Mouse (Mus musculus): Measurements from ENCODE around the gene Pip4k2a. TPM values are rescaled to one million over a fixed set of nuclear protein-coding genes. Genes with fewer than 3 reads are reported as not detected.
A peak's percentile ranks its signal among the peaks of the same experiment; 100 is the strongest.

Pip4k2a gene
- polyA plus RNA-seq, 2 experiments from 2014 or later: 23.7 to 25.2 TPM

DNA sequence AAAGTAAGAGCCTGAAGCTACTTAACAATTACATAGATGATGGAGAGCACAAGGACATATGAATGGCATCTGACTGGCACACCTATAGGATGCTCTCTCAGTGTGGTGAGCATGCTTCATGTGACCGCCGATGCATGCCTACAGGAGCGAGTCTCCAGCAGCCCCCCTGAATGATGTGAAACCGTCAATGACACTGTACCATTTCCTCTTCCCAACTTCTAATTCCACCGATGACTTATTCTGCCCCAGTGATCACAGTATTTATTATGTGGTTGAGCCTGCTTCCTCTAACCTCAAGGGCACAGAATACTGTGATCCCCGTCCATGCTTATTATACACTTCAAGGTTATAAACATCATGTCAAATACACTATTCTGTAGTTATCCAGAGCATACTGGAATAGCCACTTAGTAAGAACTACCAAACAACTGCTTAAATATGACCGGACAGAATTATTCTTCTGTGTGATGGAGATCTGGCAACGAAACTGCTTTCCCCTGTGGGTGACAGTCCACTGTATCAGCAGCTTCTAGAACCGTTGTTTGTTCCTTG is 74.8 kb downstream of the Pip4k2a start:
- ATAC-seq: no peak

DNA sequence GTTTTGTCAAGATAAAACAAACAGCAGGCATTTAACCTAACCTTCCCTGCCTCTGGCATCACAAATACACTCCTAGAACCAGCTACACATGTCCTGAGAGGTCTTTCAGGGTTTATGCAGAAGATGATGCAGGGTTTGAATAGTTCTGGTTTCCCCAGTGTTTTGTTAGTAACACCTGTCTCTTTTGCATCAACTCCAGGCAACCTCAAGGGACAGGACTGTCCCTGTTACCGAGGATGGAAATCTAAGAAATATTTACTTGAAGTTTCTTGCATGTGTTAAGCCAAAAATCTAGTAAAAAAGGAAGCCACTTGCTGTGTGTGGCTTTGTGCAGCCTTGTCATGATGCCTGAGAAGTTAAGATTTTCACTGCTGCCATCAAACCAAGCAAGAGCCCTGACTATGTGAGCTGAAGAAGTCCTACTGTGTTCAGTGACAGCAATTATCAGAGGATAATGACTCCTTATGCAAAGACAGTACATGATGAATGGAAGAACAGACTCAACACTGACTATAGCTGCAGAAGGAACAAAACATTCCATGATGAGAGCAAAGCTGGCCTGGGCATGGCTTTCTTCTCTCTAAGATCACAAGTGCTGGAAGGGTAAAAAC is 76.3 kb downstream of the Pip4k2a start:
- ATAC-seq: no peak

DNA sequence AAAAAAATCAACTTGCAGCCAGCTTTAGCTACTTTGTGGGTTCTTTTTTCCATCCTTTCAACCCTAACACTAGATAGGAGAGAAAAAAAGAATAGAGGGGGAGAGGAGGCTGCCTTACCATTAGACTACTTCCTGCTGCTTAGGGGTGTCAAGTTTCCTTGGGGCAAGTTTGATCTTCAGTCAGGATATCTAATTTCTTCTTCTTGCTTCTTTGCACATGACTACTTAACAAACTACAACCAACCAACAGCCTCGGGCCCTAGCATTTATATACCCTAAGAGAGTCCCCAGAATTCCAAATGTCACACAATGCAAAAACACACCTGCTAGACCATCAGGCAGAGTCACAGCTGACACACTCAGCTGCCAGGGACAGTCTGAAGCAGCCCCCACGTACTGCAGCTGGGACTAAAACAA is 77.5 kb downstream of the Pip4k2a start:
- ATAC-seq: peak; percentile 65

DNA sequence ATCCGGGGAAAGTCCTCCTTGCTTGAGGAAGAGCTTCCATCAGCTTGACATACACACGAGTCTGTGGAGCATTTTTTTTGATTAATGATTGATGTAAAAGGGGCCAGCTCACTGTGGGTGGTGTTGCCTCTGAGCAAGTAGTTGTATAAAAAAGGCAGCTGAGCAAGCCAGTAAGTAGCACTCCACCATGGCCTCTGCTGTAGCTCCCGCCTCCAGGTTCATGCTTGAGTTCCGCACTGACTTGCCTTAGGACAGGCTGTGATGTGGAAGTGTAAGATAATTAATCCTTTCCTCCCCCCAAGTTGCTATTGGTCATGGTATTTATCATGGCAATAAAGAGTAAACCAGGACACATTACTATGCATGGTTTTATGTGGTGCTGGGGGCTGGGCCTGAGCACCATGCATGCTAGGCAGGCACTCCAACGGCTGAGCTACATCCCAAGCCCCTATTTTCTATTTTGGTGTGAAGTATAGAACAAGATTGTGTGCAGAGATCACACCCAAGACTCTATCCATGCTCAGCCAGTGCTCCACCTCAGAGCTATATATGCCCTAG is 78.0 kb downstream of the Pip4k2a start:
- peak; percentile 3 for ATAC-seq

DNA sequence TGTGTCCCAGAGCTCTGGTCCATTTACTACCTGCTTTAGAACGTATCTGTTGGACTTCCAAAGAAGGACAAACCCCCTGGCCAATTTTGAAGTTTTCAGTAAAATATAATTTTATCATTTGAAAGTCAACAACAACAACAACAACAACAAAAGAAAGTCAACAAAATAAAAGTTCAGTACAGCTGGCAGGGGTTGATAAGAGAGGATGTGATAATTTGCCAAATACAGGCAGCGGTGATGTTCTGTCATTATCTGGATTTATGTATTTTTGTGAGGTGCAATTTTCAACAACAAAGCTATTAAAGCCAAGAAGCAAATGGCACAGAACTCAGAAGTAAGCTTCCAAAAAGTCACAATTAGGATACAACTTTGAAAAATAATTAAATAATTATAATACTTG is 80.1 kb downstream of the Pip4k2a start:
- ATAC-seq: no peak

DNA sequence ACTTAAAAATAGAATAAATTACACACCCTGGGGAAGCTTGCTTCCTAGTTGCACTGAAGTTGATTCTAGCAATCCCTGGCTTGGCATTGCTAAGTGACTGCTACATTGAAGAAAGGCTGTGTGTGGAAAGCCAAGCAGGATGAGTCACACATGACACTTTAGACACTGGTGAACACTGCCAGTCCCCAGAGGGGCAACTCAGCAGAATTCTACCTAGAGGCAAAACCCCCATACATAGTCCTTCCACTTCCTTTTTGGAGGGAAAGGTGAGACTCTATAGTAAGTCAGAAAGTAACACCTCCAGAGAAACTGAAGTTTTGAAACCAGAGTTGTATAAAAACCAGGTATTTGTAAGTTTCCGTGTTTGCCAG is 80.6 kb downstream of the Pip4k2a start:
- ATAC-seq: peak; percentile 43

DNA sequence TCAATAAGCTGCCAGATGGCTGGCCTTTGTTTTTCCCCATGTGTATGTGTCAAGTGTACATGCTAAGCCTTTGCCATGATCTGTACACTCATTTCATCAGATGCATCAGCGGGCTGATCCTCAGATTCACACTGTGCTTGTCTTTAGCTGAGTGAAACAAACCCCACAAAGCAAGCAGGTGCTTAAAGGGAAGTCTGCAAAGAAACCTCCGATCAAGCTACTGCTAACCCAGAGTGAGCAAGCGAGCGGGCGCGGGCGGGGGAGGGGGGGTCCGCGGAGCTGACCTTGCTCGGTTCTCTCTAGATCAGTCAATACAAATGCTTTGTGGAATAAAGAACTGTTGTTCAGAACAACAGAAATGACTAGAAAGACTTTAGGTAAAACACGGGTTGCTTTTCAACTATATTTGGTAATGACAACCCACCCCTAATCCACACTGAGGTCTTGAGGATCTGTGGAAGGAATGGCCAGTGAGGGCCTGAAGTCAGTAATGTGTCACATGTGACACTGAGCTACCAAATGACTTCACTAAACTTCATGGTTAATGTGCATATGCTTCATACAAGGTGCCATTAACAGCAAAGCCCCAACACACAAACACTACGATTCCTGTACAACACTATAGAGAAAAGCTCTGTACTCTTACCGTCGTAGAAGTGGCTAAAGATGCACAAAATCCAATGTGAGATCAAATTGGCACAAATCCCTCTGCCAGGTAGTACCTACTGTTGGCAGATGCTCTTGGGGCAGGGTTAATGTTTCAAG is 81.1 kb downstream of the Pip4k2a start:
- ATAC-seq: peak; percentile 34

DNA sequence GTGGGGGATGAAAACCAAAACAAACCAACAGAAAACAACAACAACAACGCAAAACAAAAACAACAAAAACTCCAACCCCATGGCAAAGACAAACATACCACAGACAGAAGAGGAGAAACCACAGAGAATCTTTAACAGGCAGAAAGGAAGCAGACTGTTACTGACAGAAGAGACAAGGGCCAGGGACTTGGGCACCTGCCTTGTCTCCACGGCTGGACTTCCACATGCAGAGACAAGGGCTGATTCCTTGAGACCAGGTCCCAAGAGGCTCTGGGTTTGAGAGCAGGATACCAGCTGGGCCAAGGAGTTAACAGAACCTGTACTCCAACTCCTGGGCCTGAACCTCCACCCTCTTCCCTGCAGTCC is 81.9 kb downstream of the Pip4k2a start:
- ATAC-seq: no peak

DNA sequence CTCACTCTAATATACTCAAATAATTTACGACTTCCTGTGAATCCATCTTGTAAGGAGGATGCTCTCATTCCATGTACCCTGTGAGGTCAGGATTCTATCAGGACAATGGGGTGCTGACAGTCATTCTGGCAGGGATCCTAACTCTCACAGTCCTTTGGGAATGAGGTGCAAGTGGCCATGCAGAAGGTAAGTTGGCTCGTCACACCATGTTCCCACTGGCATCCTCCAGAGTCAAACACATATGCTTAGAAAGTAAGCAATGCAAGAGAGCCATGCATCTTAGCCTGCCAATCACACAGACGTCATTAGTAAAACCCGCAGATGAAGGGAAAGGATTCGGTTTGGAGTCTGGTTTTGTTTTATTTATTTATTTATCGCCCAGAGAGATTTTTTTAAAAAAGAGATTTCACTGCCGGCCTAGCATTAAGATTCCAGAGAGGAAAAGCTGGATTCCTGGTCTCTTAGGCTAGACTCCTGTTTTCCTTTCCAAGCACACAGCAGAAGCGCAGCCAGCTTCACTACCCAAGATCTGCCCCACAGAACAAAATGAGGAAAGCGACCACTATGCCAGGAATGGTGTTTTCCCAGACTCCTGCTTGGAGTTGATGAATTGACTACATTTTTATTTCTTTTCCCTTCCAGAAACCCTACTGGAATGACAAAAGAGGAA is 82.4 kb downstream of the Pip4k2a start:
- ATAC-seq: no peak

DNA sequence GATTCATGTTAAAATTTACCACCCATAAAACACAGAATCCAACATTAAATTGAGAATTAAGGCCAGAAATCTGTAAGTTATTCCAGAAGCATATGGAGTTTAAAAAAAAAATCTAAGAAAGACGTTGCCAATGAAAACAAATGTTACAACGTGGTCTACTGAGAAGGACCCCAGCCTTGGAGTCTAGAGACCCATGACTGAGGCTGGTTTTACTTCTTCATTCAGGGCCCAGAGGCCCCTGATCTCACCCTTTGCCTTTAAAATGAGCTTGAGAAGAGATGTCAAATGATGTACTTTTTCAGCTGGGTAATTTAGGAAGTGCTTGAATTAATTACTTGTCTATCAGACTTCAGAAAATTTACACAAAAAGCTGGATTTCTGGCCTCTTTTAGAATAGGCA is 83.2 kb downstream of the Pip4k2a start:
- ATAC-seq: no peak

DNA sequence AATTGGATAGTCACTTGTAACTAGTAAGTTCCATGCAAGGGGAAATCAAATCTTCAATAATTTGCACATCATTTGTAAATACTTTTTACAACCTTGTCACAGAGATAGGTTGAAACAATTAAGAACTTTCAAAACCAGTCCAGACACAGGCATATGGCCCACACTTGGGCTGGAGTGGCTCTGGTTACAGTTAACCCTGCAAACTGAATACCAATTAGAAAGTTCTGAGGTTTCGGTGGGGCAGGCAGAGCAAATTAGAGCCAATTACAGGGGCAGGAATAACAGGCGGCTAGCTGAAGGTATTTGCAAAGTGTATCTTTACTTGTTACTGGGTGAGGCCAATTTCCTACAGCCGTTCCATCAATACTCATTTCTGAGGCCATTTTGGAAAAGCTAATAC is 84.3 kb downstream of the Pip4k2a start:
- ATAC-seq: no peak

DNA sequence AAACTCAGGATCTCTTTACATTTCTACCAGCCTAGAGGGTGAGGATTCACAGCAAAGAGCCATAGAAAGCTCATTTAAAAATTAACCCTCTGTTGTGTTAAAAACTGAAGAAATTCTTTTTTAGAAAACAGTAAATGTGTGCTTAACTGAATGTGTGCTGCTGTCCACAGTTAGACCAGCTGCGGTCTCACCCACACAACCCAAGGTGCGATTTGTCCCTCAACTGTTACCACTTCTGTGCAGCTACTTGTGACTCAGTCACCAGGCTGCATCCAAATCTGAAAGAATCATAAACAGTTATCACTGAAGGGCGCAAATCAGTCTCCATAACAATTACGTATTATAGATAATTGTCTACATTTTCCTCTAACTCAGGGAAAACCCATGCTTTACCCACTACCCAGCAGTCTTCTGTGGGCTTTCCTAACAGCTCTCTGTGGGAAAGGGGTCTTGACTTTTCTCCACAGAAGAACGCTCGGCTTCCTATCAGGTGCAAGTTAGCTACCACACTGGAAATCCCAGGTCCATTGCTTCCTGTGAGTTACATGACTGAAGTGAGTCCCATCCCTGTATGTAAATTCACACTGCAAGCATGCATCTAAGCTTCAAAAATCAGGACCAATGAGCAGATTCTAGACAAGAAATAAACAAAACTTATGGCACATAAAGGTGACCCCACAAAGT is 86.5 kb downstream of the Pip4k2a start:
- ATAC-seq: no peak

DNA sequence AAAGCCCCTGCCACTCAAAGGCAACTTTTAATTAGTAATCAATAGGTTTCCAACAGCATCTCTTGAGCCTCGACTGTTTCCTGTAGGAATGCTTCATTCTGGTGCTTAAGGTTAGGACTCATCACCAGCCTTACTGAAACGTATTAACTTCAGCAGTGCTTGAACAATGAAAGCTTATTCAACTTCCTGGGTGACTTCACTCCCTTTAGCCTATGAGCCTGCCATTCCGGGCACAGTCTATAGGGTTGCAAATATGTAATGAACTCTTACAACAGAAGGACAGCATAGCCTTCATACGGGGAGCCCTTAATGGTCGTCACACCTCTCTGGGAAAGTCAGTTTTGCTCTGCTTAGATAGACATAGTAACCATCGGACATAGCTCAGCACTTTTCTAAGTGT is 87.7 kb downstream of the Pip4k2a start:
- ATAC-seq: peak; percentile 60

DNA sequence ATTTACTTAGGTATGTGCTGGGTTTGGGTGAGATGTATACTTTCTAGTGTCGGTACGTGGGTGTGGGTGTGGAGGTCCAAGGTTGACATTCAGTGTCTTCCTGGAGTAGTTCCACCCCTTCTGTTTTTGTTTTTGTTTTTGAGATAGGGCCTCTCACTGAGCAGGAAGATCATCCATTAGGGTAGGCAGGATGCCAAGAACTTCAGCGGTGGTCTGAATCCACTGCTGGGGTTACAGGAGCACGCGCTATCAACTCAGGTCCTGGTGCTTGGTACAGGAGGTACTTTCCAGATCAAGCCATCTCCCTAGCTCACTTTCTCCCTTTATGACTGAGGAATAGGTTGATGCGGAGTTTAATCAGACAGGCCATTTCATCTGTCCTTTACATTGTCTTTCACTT is 88.2 kb downstream of the Pip4k2a start:
- ATAC-seq: peak; percentile 67

DNA sequence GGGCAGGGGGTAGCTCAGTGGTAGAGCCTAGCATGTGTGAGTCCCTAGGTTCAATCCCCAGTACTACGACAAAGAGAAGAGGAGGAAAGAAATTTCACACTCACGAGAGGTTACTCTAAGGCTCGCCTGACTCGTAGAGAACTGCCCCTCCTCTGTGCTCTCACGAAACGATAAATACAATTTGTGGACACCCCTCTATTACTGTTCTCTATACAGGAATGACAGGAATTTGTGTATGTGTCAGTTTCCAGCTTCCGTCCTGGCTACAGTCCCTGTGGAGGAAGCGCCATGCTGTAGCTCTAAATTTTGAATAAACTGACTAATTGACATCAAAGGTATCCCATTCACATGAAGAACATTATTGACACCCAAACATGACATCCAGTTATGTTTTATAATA is 90.7 kb downstream of the Pip4k2a start:
- ATAC-seq: no peak

DNA sequence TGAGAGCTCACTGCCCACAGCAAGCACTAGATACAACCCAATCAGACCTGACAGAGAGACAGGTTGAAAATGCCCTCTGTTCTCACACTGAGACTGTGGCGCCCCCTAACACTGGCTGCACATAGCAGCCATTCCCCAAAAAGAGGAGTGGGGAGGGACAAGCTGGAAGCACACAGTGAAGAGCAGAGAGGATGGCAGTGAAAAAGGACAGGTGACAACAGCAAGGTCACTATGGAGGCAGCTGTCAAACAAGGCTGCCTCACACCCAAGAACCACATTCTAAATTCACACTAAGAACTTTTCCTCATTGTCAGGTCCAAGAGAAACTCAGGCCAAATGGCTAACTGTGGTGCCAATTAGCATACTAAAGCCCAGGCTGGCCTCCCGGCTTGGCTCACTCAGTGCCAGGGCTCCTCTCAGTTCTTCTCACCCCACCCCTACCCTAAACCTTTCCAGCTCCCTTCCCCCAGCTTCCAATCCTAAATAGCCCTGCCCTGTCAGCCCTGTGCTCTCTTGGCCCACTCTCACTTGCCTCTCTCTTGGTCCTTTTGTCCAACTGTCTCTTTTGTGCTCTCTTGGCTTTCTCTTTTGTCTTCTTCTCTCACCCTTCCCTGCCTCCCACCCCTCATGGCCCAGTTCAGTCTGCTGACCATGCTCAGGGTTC is 91.4 kb downstream of the Pip4k2a start:
- ATAC-seq: no peak

DNA sequence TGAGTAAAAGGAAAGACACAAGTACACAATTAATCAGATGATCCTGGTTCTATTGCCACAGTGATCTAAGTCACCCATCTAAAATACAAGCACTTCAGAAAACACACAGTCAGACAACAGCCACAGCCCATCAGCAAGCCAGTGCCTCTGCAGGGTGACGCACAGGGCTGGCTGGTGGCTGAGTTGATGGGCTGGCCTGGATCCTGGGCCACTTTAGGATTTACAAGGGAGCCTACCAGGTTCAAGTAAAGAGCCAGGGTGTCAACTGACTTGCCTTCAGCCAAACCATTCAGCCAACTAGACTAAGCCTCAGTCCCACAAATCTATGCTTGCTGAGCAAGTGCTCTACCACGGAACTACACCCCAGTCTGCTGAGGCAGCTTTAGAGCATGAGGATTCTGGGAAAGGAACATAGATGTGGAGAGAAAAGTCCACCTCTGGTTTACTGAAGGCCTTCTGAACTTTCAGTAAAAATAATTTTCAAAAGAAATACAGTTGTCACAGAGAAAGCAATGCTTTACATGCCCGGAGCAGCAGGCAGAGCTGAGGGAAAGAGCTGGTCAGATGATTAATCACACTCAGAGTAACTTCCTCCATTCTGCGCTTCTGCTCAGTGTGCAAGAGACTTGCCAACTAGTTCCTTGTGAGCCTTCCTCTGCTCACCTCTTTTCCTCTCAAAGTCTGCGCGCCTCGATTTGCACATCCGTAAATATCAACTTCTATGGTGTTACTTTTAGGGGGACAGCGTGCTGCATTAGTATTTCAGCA is 94.4 kb downstream of the Pip4k2a start:
- no peak for ATAC-seq

DNA sequence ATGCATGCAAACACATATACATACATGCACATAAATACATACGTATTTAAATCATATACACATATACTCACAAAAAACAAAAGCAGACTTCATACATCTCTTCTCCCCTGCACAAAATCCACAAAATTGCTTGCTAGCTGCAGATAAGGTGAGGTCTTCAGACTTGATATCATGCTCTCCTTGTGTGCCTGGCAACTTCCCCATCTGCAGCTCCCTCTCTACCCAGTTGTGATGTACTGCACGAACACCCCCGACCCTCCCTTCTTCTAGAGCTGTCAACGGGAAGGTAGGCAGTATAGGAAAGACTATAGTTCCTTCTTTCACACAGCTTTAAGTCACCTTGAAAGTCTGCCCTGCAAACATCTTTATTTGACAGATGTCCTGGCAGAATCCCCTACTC is 96.8 kb downstream of the Pip4k2a start:
- ATAC-seq: no peak

DNA sequence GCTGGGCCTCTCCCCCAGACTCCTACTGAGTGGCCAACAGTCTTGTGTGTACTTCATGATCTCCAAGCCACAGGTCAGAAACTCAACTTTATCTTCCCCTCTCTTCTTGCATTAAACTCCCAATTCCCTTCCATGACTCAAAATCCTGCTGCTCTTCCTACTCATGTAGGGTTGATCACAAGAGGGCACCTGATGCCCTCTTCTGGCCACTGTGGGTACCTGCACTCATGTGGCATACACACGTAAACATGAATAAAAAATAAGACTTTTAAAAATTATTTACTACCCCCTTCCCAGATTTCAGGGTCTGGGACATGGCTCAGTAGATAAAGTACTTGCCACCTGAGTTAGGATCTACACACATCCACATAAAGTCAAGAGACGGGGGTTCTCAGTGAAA is 97.3 kb downstream of the Pip4k2a start:
- ATAC-seq: no peak

DNA sequence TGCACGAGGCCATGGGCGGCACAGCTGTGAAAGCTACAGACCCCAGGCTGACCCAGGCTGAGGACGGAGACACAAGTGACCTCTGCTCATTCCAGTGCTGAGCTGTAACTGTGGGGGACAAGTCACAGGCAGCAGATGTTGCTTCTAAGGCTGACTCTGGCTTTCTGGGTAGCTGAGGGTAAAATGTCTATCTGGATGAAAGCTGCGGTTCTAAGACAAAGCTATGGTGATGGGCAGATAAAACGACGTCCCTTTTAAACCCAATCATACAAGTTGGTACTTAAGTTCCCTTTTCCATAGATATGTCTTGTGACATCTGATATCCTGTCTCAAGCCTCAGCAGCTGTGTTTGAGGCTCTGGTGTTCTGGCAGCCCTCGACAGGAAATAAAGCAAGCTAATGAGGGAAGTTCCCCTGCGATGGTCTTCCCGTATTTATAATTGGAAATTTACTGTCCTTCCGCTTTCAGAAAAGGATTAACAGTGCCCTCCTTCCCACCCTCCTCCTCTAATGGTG is 100.1 kb downstream of the Pip4k2a start:
- ATAC-seq: peak; percentile 93

DNA sequence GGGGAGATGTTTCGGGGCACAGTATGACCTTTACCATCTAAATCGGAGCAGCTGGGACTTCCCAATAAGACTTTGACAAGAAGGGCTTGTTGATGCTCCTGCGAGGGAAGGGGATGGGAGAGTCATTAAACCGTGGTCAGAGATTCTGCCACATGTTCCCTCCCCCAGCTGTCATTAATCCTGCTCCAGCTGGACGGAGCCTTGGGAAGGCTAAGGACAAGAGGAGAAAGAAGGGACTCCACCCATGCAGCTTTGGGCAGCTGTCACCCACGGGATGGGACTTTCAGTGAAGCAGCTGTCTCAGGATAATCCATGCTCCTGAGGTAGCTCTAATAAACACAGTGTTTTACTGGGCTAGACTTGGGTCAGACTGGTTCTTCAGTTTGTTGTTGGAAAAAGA is 101.9 kb downstream of the Pip4k2a start:
- no peak for ATAC-seq
